Comparison of ENCODE assay signal across 8 mouse cellular contexts in the genomic region with DNA sequence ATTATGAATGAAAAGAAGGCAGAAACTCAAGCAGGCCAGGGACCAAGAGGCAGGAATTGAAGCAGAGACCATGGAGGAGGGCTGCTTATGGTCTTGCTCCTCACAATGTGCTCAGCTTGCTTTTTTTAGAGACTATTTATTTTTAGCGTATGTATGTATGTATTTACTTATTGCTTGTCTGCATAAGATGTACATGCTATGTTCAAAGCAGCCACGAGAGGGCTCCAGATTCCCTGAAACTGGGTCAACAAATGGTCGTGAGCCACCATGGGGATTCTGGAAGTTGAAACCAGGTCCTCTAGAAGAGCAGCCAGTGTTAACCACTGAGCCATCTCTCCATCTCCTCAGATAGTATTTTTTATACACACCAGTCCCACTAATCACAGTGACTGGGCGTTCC.
DNase-seq lines count a peak whose midpoint lies in the region; ATAC-seq and TF ChIP-seq lines count a peak whose summit lies in the region.
"Not testable (repeated sequence)": the region's sequence is repeated elsewhere in the genome, so short reads cannot be mapped to it uniquely, and the experiment has no call there.

No protein-coding gene starts in this region.

- H3K9ac ChIP-seq in intestine, postnatal 0 days (ENCODE audit: low read depth, low read length): not testable (repeated sequence)

- not testable (repeated sequence) for H3K27ac ChIP-seq in gastrocnemius, adult 2 months; intestine, postnatal 0 days (ENCODE audit: low read depth, low read length)

- not testable (repeated sequence) for H3K4me1 ChIP-seq in intestine, postnatal 0 days (replicated peaks; ENCODE audit: control insufficient read depth, insufficient read depth, low read length)

- not testable (repeated sequence) for H3K4me2 ChIP-seq in intestine, postnatal 0 days (replicated peaks; ENCODE audit: low read depth)

- not testable (repeated sequence) for H3K4me3 ChIP-seq in gastrocnemius, adult 2 months; intestine, postnatal 0 days (ENCODE audit: low read depth, low read length)

- intact Hi-C loops in gastrocnemius, adult 2 months (cut with DNase I): loop anchor here (5.0 to 10.0 kb wide), 2 partner anchors 152 to 189 kb away; no protein-coding TSS in a partner anchor

- not testable (repeated sequence) for H3K9me3 ChIP-seq in intestine, postnatal 0 days (ENCODE audit: control insufficient read depth)

- H3K36me3 ChIP-seq in intestine, postnatal 0 days (ENCODE audit: control insufficient read depth, insufficient read depth): not testable (repeated sequence)

- H3K27me3 ChIP-seq in intestine, postnatal 0 days (replicated peaks; ENCODE audit: control insufficient read depth, insufficient read depth, low read length): not testable (repeated sequence)

- ATAC-seq in intestine, postnatal 0 days: not testable (repeated sequence)

- TF ChIP-seq CTCF in gastrocnemius, adult 2 months (IDR thresholded peaks at IDR 0.05): peak; percentile 67
- TF ChIP-seq CTCF in intestine, postnatal 0 days (IDR thresholded peaks at IDR 0.05; ENCODE audit: low read depth): peak; percentile 66

- DNase-seq in adipocyte (ENCODE audit: low spot score): peak; percentile 73
- peak; percentile 80 to 89 for DNase-seq in cerebellum, postnatal 25 days
- peak; percentile 77 for DNase-seq in gastrocnemius, adult 2 months
- DNase-seq in left cerebral cortex, adult 18-20 months (ENCODE audit: low spot score in 2 of 2): peak; percentile 79 to 91
- peak; percentile 39 to 82 for DNase-seq in lung, postnatal 4 days
- peak; percentile 5 for DNase-seq in skeletal muscle tissue, adult 2 months (ENCODE audit: low read depth, low spot score)
- DNase-seq in urinary bladder, postnatal 25 days (ENCODE audit: low spot score): peak; percentile 78

- 27% methylated on average over 4 of the region's 4 CpGs for WGBS in intestine, postnatal 0 days

Comparison
In these comparisons a context has a peak if more than half of its experiments do, and no peak if none do; other contexts are left out.
1. DNase-seq: peak in every context shown above with its lines; median percentile 85 in left cerebral cortex, adult 18-20 months; 84 in cerebellum, postnatal 25 days; 78 in urinary bladder, postnatal 25 days; 77 in gastrocnemius, adult 2 months; 73 in adipocyte; 60 in lung, postnatal 4 days; 5 in skeletal muscle tissue, adult 2 months.